10 mouse cellular contexts compared by ENCODE assay signal in the genomic region with DNA sequence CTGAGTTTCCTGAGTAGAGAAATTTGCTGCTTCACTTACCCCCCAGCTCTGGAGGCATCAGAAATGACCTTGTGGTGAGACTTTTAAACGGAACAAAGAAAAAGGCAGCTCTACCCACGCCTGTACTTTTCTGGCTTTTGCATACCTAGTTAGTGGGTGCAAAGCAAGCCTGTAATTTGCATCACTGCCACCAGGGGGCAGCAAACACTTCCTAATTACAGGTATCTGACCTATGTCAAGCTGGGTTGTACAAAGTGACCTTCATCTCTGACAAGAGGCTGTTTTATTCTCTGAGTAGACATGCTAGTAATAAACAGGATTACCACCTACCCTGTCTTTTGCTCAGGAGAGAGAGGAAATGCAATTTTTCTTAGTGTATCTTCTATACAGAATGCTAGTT.
A peak's percentile ranks its signal among the peaks of the same experiment; 100 is the strongest.
DNase-seq lines count a peak whose midpoint lies in the region; ATAC-seq and TF ChIP-seq lines count a peak whose summit lies in the region.
"Had no signal": no experiment of that assay in that cellular context is flagged by ENCODE, and none has a peak within 500 bp of the region (broad histone marks: within the 10 kb centered on the region; RNA-seq: fewer than 3 reads in every experiment).

No protein-coding gene starts in this region.

- H3K4me1 ChIP-seq in intestine, embryonic 14.5 days (replicated peaks; ENCODE audit: control insufficient read depth, insufficient read depth, low read length), result no peaks in the 10 kb centered on the region
- H3K4me1 ChIP-seq in intestine, embryonic 16.5 days (ENCODE audit: control insufficient read depth, insufficient read depth, low read length), result no peaks in the 10 kb centered on the region
- no peaks in the 10 kb centered on the region for H3K4me1 ChIP-seq in cortical plate, adult 2 months (ENCODE audit: control insufficient read depth, insufficient read depth, low read length)
- H3K4me1 ChIP-seq: embryonic facial prominence, embryonic 13.5 days; midbrain, embryonic 12.5 days had no signal

- peak; percentile 69 for TF ChIP-seq CTCF in cortical plate, adult 2 months (IDR thresholded peaks at IDR 0.05; ENCODE audit: extremely low read depth, insufficient read depth, low read length)

- no peak overlapping the region for H3K4me3 ChIP-seq in intestine, embryonic 14.5 days (ENCODE audit: low read depth, low read length)
- H3K4me3 ChIP-seq in intestine, embryonic 16.5 days (ENCODE audit: low read length), result no peak overlapping the region
- no peak overlapping the region for H3K4me3 ChIP-seq in cortical plate, adult 2 months (ENCODE audit: insufficient read depth, low read length)
- H3K4me3 ChIP-seq: embryonic facial prominence, embryonic 13.5 days; midbrain, embryonic 12.5 days had no signal

- no peak overlapping the region for H3K27ac ChIP-seq in intestine, embryonic 14.5 days (ENCODE audit: low read depth)
- H3K27ac ChIP-seq in intestine, embryonic 16.5 days (ENCODE audit: low read length), result no peak overlapping the region
- H3K27ac ChIP-seq in cortical plate, adult 2 months (ENCODE audit: insufficient read depth, low read length), result no peak overlapping the region
- H3K27ac ChIP-seq: embryonic facial prominence, embryonic 13.5 days; midbrain, embryonic 12.5 days had no signal

- TF ChIP-seq POLR2A in cortical plate, adult 2 months (IDR thresholded peaks at IDR 0.05; ENCODE audit: extremely low read depth, insufficient read depth, low read length), result no peak

- 0 out of 2 replicates have a peak, but pooled peaks cover 6% of the 10 kb centered on the region for H3K9me3 ChIP-seq in intestine, embryonic 14.5 days (ENCODE audit: control insufficient read depth, low read length)
- no peaks in the 10 kb centered on the region for H3K9me3 ChIP-seq in intestine, embryonic 16.5 days (ENCODE audit: control insufficient read depth, low read length)
- H3K9me3 ChIP-seq: midbrain, embryonic 12.5 days had no signal

- no peaks in the 10 kb centered on the region for H3K27me3 ChIP-seq in intestine, embryonic 14.5 days (replicated peaks; ENCODE audit: control insufficient read depth, insufficient read depth, low read length)
- H3K27me3 ChIP-seq in intestine, embryonic 16.5 days (replicated peaks; ENCODE audit: control insufficient read depth, insufficient read depth, low read length), result no peaks in the 10 kb centered on the region
- H3K27me3 ChIP-seq: embryonic facial prominence, embryonic 13.5 days; midbrain, embryonic 12.5 days had no signal

- H3K9ac ChIP-seq in intestine, embryonic 14.5 days (ENCODE audit: low read length), result no peak overlapping the region
- H3K9ac ChIP-seq in intestine, embryonic 16.5 days (ENCODE audit: low read depth, low read length), result no peak overlapping the region
- H3K9ac ChIP-seq: embryonic facial prominence, embryonic 13.5 days; midbrain, embryonic 12.5 days had no signal

- DNase-seq in intestine, embryonic 14.5 days (ENCODE audit: low spot score), result peak; percentile 88
- DNase-seq in adipocyte (ENCODE audit: low spot score), result peak; percentile 66
- peak; percentile 76 to 85 for DNase-seq in heart, postnatal 14 days
- peak; percentile 41 to 69 for DNase-seq in left cerebral cortex, postnatal 10 days (ENCODE audit: extremely low spot score in 1 of 2, low spot score in 2 of 2)
- peak; percentile 56 to 63 for DNase-seq in natural killer cell, adult 2 months (ENCODE audit: low spot score in 2 of 2)
- DNase-seq in thymus, adult 18-20 months, result peak; percentile 49 to 67

- no peak for ATAC-seq in intestine, embryonic 14.5 days (replicated peaks; ENCODE audit: low FRiP score, low TSS enrichment, low read depth)
- no peak for ATAC-seq in intestine, embryonic 16.5 days

- peaks cover 95% of the 10 kb centered on the region for H3K36me3 ChIP-seq in intestine, embryonic 14.5 days (ENCODE audit: control insufficient read depth, insufficient read depth, low read length)
- peaks cover 38% of the 10 kb centered on the region for H3K36me3 ChIP-seq in intestine, embryonic 16.5 days (ENCODE audit: control insufficient read depth, insufficient read depth, low read length)

- 80% methylated on average over 2 of the region's 2 CpGs for WGBS in intestine, embryonic 14.5 days
- 73% methylated on average over 2 of the region's 2 CpGs for WGBS in intestine, embryonic 16.5 days

- intact Hi-C loops in heart, postnatal 14 days (cut with DNase I), result loop anchor here (1.0 to 10.0 kb wide), 2 partner anchors 101 to 200 kb away; a partner anchor contains a TSS
- intact Hi-C loops in left cerebral cortex, postnatal 10 days (cut with DNase I), result loop anchor here (1.0 kb wide), 1 partner anchor 101 kb away; no protein-coding TSS in a partner anchor

- no peak overlapping the region for H3K4me2 ChIP-seq in intestine, embryonic 14.5 days (ENCODE audit: low read length)
- H3K4me2 ChIP-seq in intestine, embryonic 16.5 days (ENCODE audit: low read depth, low read length), result no peak overlapping the region
- H3K4me2 ChIP-seq: embryonic facial prominence, embryonic 13.5 days; midbrain, embryonic 12.5 days had no signal
